ENCODE assay signal across 23 mouse cellular contexts in the genomic region with DNA sequence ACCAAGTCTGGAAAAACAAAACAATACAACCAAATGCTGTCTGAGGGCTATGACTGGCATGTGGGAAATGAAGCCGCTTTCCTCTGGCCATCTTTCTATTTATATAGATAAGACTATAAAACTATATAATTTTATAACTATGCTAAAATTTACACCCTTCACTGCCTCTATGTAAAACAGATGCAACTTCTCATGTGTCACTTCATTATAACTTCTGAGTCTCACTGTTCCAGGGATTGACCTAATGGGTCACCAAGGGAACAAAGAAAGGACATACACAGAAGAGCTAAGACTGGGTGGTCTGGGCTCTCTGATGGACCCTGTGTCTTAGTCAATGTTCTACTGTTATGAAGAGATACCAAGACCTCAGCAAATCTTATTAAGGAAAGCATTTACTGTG.
"Had no signal": no experiment of that assay in that cellular context is flagged by ENCODE, and none has a peak within 500 bp of the region (broad histone marks: within the 10 kb centered on the region; RNA-seq: fewer than 3 reads in every experiment).

No protein-coding gene starts in this region.

- DNase-seq: forebrain, postnatal 0 days; gastrocnemius, postnatal 14 days; gastrocnemius, postnatal 36 days; heart, adult 2 months; heart, postnatal 14 days; heart, postnatal 36 days; kidney, adult 11 months; kidney, adult 8-10 months; kidney, postnatal 14 days; kidney, postnatal 36 days; layer of hippocampus, adult 9-11 months; layer of hippocampus, postnatal 36 days; left cerebral cortex, postnatal 4 days had no signal

- ATAC-seq: forebrain, postnatal 0 days; hindbrain, postnatal 0 days; intestine, embryonic 16.5 days had no signal

- H3K4me3 ChIP-seq: heart, adult 2 months; heart, embryonic 13.5 days; heart, embryonic 15.5 days; hindbrain, embryonic 13.5 days; hindbrain, embryonic 15.5 days; kidney, embryonic 15.5 days; limb, embryonic 13.5 days; limb, embryonic 15.5 days had no signal

- H3K4me2 ChIP-seq: heart, embryonic 11.5 days; heart, embryonic 13.5 days; heart, embryonic 15.5 days; hindbrain, embryonic 13.5 days; hindbrain, embryonic 15.5 days; kidney, embryonic 15.5 days; limb, embryonic 13.5 days; limb, embryonic 15.5 days had no signal

- H3K27ac ChIP-seq: heart, adult 2 months; heart, embryonic 13.5 days; heart, embryonic 15.5 days; hindbrain, embryonic 13.5 days; hindbrain, embryonic 15.5 days; hindbrain, postnatal 0 days; kidney, embryonic 15.5 days; limb, embryonic 13.5 days; limb, embryonic 15.5 days had no signal

- H3K27me3 ChIP-seq: heart, embryonic 13.5 days; heart, embryonic 15.5 days; hindbrain, embryonic 13.5 days; hindbrain, embryonic 15.5 days; kidney, embryonic 15.5 days; limb, embryonic 13.5 days; limb, embryonic 15.5 days had no signal

- H3K9ac ChIP-seq: forebrain, postnatal 0 days; heart, embryonic 13.5 days; heart, embryonic 15.5 days; hindbrain, embryonic 13.5 days; hindbrain, embryonic 15.5 days; kidney, embryonic 15.5 days; limb, embryonic 13.5 days; limb, embryonic 15.5 days had no signal

- H3K36me3 ChIP-seq: heart, embryonic 13.5 days; heart, embryonic 15.5 days; hindbrain, embryonic 13.5 days; hindbrain, embryonic 15.5 days; kidney, embryonic 15.5 days; limb, embryonic 13.5 days; limb, embryonic 15.5 days had no signal

- H3K9me3 ChIP-seq: heart, embryonic 13.5 days; heart, embryonic 15.5 days; hindbrain, embryonic 13.5 days; hindbrain, embryonic 15.5 days; kidney, embryonic 15.5 days; limb, embryonic 13.5 days; limb, embryonic 15.5 days had no signal
